Mouse (Mus musculus): ENCODE results near the gene Cdkn2b. TPM values are rescaled to one million over a fixed set of nuclear protein-coding genes. Genes with fewer than 3 reads are reported as not detected.

Cdkn2b gene
- polyA plus RNA-seq, 1 experiment from 2014 or later = 0.15 TPM

DNA sequence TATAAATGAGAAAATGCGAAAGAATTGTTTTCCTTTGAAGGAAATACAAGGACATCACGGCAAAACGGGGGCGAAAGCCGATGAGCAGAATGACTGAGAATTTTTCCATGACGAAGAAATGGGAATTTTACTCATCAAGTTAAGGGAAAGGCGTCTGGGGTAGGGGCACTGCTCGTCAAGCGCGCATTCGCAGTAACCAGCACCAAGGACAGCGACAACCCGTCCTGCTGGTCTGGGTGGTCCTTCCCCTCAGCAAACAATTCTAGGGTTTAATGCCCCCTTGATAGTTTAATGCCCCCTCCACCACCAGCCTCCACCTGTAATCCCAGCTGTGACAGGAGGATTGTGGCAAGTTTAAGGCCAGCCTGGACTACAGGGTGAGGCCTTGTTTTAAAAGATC, 2.6 kb upstream of the Cdkn2b start:
- Histone ChIP-seq H3K4me3 (ENCODE audit: low read depth, low read length) (no peak overlapping the region), H3K9me3 (replicated peaks; ENCODE audit: control insufficient read depth, low read length) (no peaks in the 10 kb centered on the region), H3K4me2 (ENCODE audit: low read depth, low read length) (no peak overlapping the region), H3K27ac (ENCODE audit: low read length) (no peak overlapping the region), H3K36me3 (ENCODE audit: control insufficient read depth, insufficient read depth) (no peaks in the 10 kb centered on the region), H3K27me3 (ENCODE audit: control insufficient read depth, insufficient read depth, low read depth, low read length) (peaks cover 32% of the 10 kb centered on the region), H3K4me1 (ENCODE audit: control insufficient read depth, low read depth, low read length) (peaks cover 5% of the 10 kb centered on the region), H3K9ac (ENCODE audit: low read depth, low read length) (no peak overlapping the region)
- 12% methylated on average over 13 of the region's 13 CpGs for WGBS (ENCODE audit: insufficient replicate concordance)
- no peak for ATAC-seq (ENCODE audit: low read depth)

DNA sequence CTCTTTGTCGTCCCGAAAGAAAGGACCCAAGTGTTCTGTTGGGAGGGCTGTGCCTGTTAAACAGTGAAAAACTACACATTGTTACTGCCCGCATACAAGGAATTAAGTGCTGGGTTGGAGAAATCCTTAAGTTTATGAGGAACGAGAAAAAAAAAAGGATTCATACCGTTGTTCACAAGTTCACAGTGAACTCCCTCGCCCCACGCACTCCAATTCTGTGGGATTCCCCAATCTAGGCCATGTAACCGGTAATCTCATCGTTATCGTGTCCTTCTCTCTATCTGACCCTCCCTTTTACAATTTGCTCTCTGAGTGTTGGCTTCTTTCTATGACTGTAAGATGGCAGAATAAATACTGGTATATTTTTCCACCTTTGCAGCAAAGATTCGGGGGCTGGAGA, 843 bp downstream of the Cdkn2b start:
- Histone ChIP-seq H3K4me1 (ENCODE audit: control insufficient read depth, low read depth, low read length) (peaks cover 5% of the 10 kb centered on the region), H3K9ac (ENCODE audit: low read depth, low read length) (no peak overlapping the region), H3K27me3 (ENCODE audit: control insufficient read depth, insufficient read depth, low read depth, low read length) (peaks cover 65% of the 10 kb centered on the region), H3K4me3 (ENCODE audit: low read depth, low read length) (peak overlapping the region; percentile 62), H3K27ac (ENCODE audit: low read length) (no peak overlapping the region), H3K4me2 (ENCODE audit: low read depth, low read length) (peak overlapping the region; percentile 86), H3K36me3 (ENCODE audit: control insufficient read depth, insufficient read depth) (no peaks in the 10 kb centered on the region), H3K9me3 (replicated peaks; ENCODE audit: control insufficient read depth, low read length) (no peaks in the 10 kb centered on the region)
- ATAC-seq (ENCODE audit: low read depth) = no peak
- WGBS (ENCODE audit: insufficient replicate concordance) = 5% methylated on average over 11 of the region's 11 CpGs

DNA sequence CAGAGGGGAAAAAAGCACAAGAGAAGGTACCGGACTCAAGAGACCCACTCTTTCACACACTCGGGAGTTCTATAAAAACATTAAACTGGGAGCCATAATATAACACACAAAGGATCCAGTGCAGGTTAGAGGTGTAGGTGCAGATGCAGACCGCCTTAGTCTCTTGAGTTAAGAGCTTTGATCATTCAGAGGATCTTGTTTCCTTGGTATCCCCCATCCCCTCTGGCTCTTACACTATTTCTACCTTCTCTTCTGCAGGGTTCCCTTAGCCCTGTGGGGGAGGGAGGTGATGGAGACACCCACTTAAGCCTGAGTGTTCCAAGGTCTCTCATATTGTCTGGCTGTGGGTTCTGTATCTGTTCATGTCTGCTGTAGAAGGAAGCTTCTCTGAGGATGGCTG, 2.8 kb downstream of the Cdkn2b start:
- H3K9me3 ChIP-seq (replicated peaks; ENCODE audit: control insufficient read depth, low read length) = no peaks in the 10 kb centered on the region
- no peak overlapping the region for H3K27ac ChIP-seq (ENCODE audit: low read length)
- ATAC-seq (ENCODE audit: low read depth) = no peak
- no peak overlapping the region for H3K4me2 ChIP-seq (ENCODE audit: low read depth, low read length)
- H3K27me3 ChIP-seq (ENCODE audit: control insufficient read depth, insufficient read depth, low read depth, low read length) = peaks cover 80% of the 10 kb centered on the region
- H3K4me3 ChIP-seq (ENCODE audit: low read depth, low read length) = no peak overlapping the region
- WGBS (ENCODE audit: insufficient replicate concordance) = 11% methylated on average over 3 of the region's 3 CpGs
- no peaks in the 10 kb centered on the region for H3K36me3 ChIP-seq (ENCODE audit: control insufficient read depth, insufficient read depth)
- H3K4me1 ChIP-seq (ENCODE audit: control insufficient read depth, low read depth, low read length) = peaks cover 5% of the 10 kb centered on the region
- H3K9ac ChIP-seq (ENCODE audit: low read depth, low read length) = no peak overlapping the region

DNA sequence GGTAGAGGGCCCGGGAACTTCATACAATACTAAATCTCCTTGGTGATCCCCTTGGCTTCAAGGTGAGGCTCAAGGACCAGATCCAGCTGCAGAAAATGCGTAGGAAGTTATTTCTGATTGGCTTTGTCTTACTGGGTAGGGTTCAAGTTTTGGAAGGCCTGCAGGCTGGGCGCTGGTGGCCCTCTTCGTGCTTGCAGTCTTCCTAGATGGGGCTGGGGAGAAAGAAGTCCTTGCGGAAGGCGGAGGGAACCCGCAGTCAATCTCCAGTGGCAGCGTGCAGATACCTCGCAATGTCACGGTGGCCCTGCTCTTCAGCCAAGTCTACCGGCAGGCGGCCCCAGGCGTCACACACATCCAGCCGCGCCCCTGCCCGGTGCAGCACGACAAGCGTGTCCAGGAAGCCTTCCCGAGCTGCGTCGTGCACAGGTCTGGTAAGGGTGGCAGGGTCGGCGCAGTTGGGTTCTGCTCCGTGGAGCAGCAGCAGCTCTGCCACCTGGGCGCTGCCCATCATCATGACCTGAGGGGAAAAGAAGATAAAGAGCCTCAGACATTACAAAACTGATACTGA, 4.0 kb downstream of the Cdkn2b start:
- under 1% methylated on average over 25 of the region's 25 CpGs for WGBS (ENCODE audit: insufficient replicate concordance)
- H3K9me3 ChIP-seq (replicated peaks; ENCODE audit: control insufficient read depth, low read length) = no peaks in the 10 kb centered on the region
- no peak for ATAC-seq (ENCODE audit: low read depth)
- no peak overlapping the region for H3K27ac ChIP-seq (ENCODE audit: low read length)
- H3K4me3 ChIP-seq (ENCODE audit: low read depth, low read length) = no peak overlapping the region
- no peak overlapping the region for H3K4me2 ChIP-seq (ENCODE audit: low read depth, low read length)
- H3K27me3 ChIP-seq (ENCODE audit: control insufficient read depth, insufficient read depth, low read depth, low read length) = peaks cover 86% of the 10 kb centered on the region
- peaks cover 5% of the 10 kb centered on the region for H3K4me1 ChIP-seq (ENCODE audit: control insufficient read depth, low read depth, low read length)
- H3K36me3 ChIP-seq (ENCODE audit: control insufficient read depth, insufficient read depth) = no peaks in the 10 kb centered on the region
- H3K9ac ChIP-seq (ENCODE audit: low read depth, low read length) = no peak overlapping the region

DNA sequence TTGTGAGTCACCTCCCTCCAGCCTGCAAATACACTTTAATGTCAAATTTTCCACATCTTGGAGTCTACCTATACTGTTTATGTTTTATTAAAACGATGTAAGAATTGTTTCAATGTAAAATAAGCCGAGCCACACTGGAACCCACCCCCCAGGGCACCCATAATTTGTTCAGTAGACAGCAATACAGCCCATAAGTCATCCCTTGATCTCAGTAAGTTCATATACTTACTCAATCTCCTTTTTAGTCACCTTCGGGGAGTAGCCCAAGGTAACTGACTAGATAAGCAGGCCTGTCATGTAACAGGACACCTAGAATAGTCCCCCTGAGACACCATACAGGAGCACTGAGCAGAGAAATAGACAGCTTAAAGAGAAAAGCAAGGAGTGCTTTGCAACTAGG, 5.1 kb downstream of the Cdkn2b start:
- Histone ChIP-seq H3K4me3 (ENCODE audit: low read depth, low read length) (no peak overlapping the region), H3K36me3 (ENCODE audit: control insufficient read depth, insufficient read depth) (no peaks in the 10 kb centered on the region), H3K9me3 (replicated peaks; ENCODE audit: control insufficient read depth, low read length) (no peaks in the 10 kb centered on the region), H3K4me1 (ENCODE audit: control insufficient read depth, low read depth, low read length) (peaks cover 2% of the 10 kb centered on the region; the same call in 1 of the 2 replicates), H3K27ac (ENCODE audit: low read length) (no peak overlapping the region), H3K4me2 (ENCODE audit: low read depth, low read length) (no peak overlapping the region), H3K9ac (ENCODE audit: low read depth, low read length) (no peak overlapping the region), H3K27me3 (ENCODE audit: control insufficient read depth, insufficient read depth, low read depth, low read length) (peaks cover 83% of the 10 kb centered on the region)
- ATAC-seq (ENCODE audit: low read depth) = no peak
- WGBS (ENCODE audit: insufficient replicate concordance) = 3% methylated on average over 3 of the region's 3 CpGs

DNA sequence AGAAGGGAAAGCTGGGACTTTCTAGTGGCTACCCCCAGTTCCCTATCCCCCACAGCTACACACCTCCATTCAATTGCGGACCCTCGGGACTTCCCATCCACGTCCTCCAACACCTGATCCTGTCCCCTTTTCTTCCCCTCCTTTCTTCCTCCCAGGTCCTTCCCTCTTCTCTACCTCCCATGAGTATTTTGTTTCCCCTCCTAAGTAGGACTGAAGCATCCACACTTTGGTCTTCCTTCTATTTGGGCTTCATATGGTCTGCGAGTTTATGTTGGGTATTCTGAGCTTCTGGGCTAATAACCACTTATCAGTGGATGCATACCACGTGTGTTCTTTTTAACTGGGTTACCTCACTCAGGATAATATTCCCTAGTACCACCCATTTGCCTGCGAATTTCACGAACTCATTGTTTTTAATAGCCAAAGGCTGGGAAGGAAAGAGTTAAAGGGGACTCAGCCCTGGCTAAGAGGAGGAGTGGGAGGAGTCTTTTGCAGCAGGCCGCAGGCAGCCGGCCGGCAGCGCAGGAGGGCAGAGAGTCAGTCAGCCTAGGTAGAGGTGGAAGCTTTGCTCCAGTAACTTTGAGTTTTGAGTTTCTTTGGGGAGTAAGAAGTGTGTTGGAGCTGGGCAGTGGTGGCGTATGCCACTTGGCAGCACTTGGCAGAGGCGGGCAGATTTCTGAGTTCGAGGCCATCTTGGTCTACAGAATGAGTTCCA, 7.4 kb downstream of the Cdkn2b start:
- no peaks in the 10 kb centered on the region for H3K9me3 ChIP-seq (replicated peaks; ENCODE audit: control insufficient read depth, low read length)
- H3K4me2 ChIP-seq (ENCODE audit: low read depth, low read length) = no peak overlapping the region
- no peaks in the 10 kb centered on the region for H3K36me3 ChIP-seq (ENCODE audit: control insufficient read depth, insufficient read depth)
- no peak overlapping the region for H3K9ac ChIP-seq (ENCODE audit: low read depth, low read length)
- no peaks in the 10 kb centered on the region for H3K4me1 ChIP-seq (ENCODE audit: control insufficient read depth, low read depth, low read length)
- ATAC-seq (ENCODE audit: low read depth) = no peak
- no peak overlapping the region for H3K27ac ChIP-seq (ENCODE audit: low read length)
- H3K4me3 ChIP-seq (ENCODE audit: low read depth, low read length) = no peak overlapping the region
- peaks cover 77% of the 10 kb centered on the region for H3K27me3 ChIP-seq (ENCODE audit: control insufficient read depth, insufficient read depth, low read depth, low read length)
- WGBS (ENCODE audit: insufficient replicate concordance) = 3% methylated on average over 14 of the region's 14 CpGs

DNA sequence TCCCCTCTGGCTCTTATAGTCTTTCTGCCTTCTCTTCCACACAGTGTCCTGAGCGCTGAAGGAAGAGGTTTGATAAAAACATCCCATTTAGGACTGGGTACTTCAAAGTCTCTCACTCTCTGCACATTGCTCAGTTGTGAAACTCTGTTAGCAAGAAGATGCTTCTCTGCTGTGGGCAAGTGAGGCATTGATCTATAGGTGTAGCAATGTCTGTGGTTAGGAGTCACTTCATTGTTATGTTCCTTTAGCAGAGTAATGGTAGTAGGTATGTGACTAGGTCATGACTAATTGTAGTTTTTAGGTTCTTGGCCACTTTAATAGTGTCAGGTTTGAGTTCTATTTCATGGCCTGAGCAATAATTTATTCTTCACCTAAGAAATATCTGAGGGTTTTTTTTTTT, 8.7 kb downstream of the Cdkn2b start:
- ATAC-seq (ENCODE audit: low read depth) = no peak
- Histone ChIP-seq H3K9ac (ENCODE audit: low read depth, low read length) (no peak overlapping the region), H3K9me3 (replicated peaks; ENCODE audit: control insufficient read depth, low read length) (no peaks in the 10 kb centered on the region), H3K4me3 (ENCODE audit: low read depth, low read length) (no peak overlapping the region), H3K27me3 (ENCODE audit: control insufficient read depth, insufficient read depth, low read depth, low read length) (peaks cover 71% of the 10 kb centered on the region), H3K36me3 (ENCODE audit: control insufficient read depth, insufficient read depth) (no peaks in the 10 kb centered on the region), H3K27ac (ENCODE audit: low read length) (no peak overlapping the region), H3K4me1 (ENCODE audit: control insufficient read depth, low read depth, low read length) (no peaks in the 10 kb centered on the region), H3K4me2 (ENCODE audit: low read depth, low read length) (no peak overlapping the region)
- 0% methylated on average over 1 of the region's 1 CpGs for WGBS (ENCODE audit: insufficient replicate concordance)

DNA sequence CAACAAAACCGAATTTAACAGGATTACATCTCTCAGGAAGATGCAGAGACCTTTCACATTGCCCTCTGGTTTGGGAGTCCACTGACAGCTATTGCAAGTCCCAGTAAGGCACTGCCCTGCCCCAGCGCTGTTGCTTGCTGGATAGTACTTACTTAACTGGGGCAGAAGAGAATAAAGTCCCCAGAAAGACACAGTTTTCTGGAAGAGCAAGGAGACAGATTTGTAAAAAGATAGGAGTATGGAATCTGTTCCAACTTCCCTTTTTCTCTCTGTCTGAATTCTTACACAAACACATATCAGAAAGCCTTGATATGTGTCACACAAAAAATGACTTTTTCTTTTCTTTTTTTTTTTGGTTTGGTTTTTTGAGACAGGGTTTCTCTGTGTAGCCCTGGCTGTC, 11.1 kb downstream of the Cdkn2b start:
- H3K4me1 ChIP-seq (ENCODE audit: control insufficient read depth, low read depth, low read length) = no peaks in the 10 kb centered on the region
- no peaks in the 10 kb centered on the region for H3K36me3 ChIP-seq (ENCODE audit: control insufficient read depth, insufficient read depth)
- peaks cover 73% of the 10 kb centered on the region for H3K27me3 ChIP-seq (ENCODE audit: control insufficient read depth, insufficient read depth, low read depth, low read length)
- no peak overlapping the region for H3K27ac ChIP-seq (ENCODE audit: low read length)
- no peak overlapping the region for H3K9ac ChIP-seq (ENCODE audit: low read depth, low read length)
- no peaks in the 10 kb centered on the region for H3K9me3 ChIP-seq (replicated peaks; ENCODE audit: control insufficient read depth, low read length)
- WGBS (ENCODE audit: insufficient replicate concordance) = 6% methylated on average over 2 of the region's 2 CpGs
- ATAC-seq (ENCODE audit: low read depth) = no peak
- no peak overlapping the region for H3K4me2 ChIP-seq (ENCODE audit: low read depth, low read length)
- H3K4me3 ChIP-seq (ENCODE audit: low read depth, low read length) = no peak overlapping the region

DNA sequence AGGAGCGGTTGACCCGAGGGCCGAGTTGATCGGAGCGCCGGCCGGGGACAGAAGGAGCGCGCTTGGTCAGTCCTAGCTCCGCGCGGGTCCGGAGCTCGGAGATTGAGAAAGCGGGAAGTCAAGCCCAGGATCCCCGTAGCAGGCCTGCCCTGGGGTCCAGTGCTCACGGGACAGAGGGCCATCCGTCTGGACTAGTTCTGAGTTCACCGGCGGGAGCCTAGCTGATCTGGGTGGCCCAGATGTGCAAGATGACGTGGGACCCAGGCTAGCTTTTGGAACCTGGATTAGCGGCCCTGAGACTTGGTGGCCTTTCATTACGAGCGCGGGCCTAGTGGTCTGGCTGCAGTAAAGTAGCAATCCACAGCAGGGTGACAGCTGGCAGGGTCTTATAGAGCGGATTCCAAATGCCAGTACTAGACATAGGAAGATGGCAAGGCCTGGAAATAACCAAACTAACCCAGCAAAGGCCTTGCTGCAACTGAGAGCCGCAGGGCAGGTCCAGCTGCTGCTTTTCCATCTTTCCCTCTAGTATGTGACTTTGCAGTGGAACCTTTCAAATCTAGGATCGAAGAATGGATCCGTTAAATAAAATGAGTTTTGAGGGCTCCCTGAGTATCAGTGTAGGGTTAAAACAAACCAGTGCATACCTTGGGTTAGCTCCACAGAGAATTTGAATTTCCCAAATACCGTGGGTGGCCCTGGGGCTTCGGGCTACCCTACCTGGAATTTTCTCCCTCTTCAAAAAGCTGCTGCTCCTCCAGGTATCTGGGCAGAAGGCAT, 15.2 kb downstream of the Cdkn2b start:
- Histone ChIP-seq H3K4me3 (ENCODE audit: low read depth, low read length) (peak overlapping the region; percentile 65), H3K4me1 (ENCODE audit: control insufficient read depth, low read depth, low read length) (no peaks in the 10 kb centered on the region; the same call in 1 of the 2 replicates), H3K4me2 (ENCODE audit: low read depth, low read length) (peak overlapping the region; percentile 76), H3K9me3 (replicated peaks; ENCODE audit: control insufficient read depth, low read length) (no peaks in the 10 kb centered on the region), H3K9ac (ENCODE audit: low read depth, low read length) (no peak overlapping the region), H3K27me3 (ENCODE audit: control insufficient read depth, insufficient read depth, low read depth, low read length) (peaks cover 75% of the 10 kb centered on the region), H3K27ac (ENCODE audit: low read length) (no peak overlapping the region), H3K36me3 (ENCODE audit: control insufficient read depth, insufficient read depth) (no peaks in the 10 kb centered on the region)
- ATAC-seq (ENCODE audit: low read depth) = 0 out of 2 replicates have a peak, but pooled peaks have one; percentile 7
- 3% methylated on average over 31 of the region's 31 CpGs for WGBS (ENCODE audit: insufficient replicate concordance)

All from liver, embryonic 16.5 days (tissue).